Mouse (Mus musculus) testis, postnatal 14 days (tissue): ENCODE data around the gene Supt4a.

ENCODE experiments used
- DNase-seq: peaks from one replicate; pipeline ENCODE4 v3.0.0; 2021; ENCODE audit warnings: low spot score

Gene Supt4a

GRCm38 (mm10) chr11:87768745-87769144, 31.4 kb downstream of the Supt4a start:
- DNase-seq = no peak

- DNase-seq = no peak
Observed at GRCm38 (mm10) chr11:87770989-87771388, 33.6 kb downstream of the Supt4a start.

GRCm38 (mm10) chr11:87772354-87772753, 35.0 kb downstream of the Supt4a start:
- no peak for DNase-seq

DNA sequence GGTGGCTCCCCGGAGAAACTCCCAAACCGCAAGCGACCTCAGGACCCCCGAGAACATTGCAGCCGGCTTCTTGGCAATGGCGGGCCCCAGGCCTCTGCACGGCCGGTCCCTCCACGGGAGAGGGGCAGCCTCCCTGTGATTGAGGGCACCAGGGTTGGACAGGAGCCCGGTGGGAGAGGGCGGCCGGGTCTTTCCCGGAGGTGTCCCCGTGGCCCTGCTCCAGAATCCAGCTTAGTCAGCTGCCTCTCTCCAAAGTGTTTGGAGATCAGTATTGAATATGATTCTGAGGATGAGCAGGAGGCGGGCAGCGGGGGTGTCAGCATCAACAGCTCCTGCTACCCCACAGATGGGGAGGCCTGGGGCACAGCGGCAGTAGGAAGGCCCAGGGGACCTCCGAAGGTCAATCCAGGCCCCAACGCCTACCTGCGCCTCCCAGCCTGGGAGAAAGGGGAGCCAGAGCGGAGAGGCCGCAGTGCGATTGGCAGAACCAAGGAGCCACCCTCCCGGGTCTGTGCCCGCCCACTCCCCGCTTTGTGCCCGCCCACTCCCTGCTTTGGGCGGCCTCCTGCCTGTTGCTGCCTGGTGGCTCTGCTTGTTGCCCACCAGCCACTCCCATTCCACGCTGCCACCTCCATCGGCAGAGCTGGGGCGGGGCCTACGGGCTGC, 40.9 kb downstream of the Supt4a start:
- peak; percentile 61 for DNase-seq

DNA sequence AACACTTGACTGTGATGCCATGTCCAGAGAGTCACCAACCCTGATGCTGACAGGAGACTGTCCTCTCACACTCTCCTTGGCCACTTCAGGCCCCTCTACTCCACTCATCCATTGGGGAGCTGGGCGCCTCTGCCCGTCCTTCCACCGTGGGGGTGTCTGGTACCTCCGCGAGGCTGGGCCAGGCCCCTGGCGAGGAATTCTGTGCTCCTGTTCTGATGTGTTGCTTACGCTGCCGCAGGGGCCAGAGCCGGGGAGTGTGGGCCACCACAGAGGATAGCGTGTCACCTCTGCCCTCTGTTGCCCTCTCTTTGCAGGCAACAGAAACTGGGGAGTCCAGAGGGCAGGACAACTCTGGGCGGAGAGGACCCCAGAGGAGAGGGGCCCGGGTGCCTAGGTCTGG, 41.6 kb downstream of the Supt4a start:
- no peak for DNase-seq

GRCm38 (mm10) chr11:87779392-87779791, 42.0 kb downstream of the Supt4a start:
- no peak for DNase-seq

DNA sequence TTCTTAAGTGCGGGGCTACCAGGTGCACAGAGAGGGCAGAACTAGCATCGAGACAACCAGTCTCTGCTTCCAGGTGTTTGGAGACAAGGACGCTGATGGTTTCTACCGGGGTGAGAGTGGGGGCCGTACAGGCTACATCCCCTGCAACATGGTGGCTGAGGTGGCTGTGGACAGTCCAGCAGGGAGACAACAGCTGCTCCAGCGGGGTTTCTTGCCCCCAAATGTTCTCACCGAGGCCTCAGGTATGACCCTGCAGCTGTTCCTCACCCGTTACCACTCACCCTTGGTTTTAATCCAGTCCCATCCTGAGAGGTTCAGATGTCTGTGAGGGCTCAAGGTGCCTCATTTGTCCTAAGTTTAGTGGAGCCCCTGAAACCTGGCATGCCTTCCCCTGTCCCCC, 42.8 kb downstream of the Supt4a start:
- DNase-seq = no peak

- no peak for DNase-seq
Observed at GRCm38 (mm10) chr11:87790088-87790487, 52.7 kb downstream of the Supt4a start.
